Mouse (Mus musculus) liver, postnatal 0 days (tissue): ENCODE data around the gene Zbtb1. TPM values are rescaled to one million over a fixed set of nuclear protein-coding genes. Genes with fewer than 3 reads are reported as not detected.

Experiments used
- ATAC-seq: fragments of 200-750 bp; cut with Nextera tagmentation; 2 replicates; pipeline ENCODE4 v1.8.0; 2017; ENCODE audit warnings: mild to moderate bottlenecking, moderate library complexity
- DNase-seq: peaks from one replicate; pipeline ENCODE4 v3.0.0-alpha.2; 2016
- H3K27ac ChIP-seq: fragments of 300-500 bp; sonication (generic); 2 replicates; pipeline ENCODE4 v1.5.1; 2014; ENCODE audit warnings: antibody characterized with exemption, moderate library complexity, mild to moderate bottlenecking, low read depth
- H3K27me3 ChIP-seq: fragments of 300-500 bp; sonication (generic); 2 replicates; pipeline ENCODE4 v1.6.1; 2014; ENCODE audit warnings: low read length, control low read depth, mixed read lengths; ENCODE audit not compliant: insufficient read depth
- H3K36me3 ChIP-seq: fragments of 300-500 bp; sonication (generic); replicated peaks from 2 replicates; pipeline ENCODE4 v1.6.1; 2014; ENCODE audit warnings: mild to moderate bottlenecking, control low read depth, low read length, moderate library complexity, mixed read lengths; ENCODE audit not compliant: insufficient read depth
- H3K4me1 ChIP-seq: fragments of 300-500 bp; sonication (generic); 2 replicates; pipeline ENCODE4 v1.6.1; 2014; ENCODE audit warnings: antibody characterized with exemption, mild to moderate bottlenecking, control low read depth; ENCODE audit not compliant: insufficient read depth
- H3K4me2 ChIP-seq: fragments of 300-500 bp; sonication (generic); 2 replicates; pipeline ENCODE4 v1.6.1; 2014; ENCODE audit warnings: low read depth, mild to moderate bottlenecking, low read length, moderate library complexity, mixed read lengths
- H3K4me3 ChIP-seq: fragments of 300-500 bp; sonication (generic); 2 replicates; pipeline ENCODE4 v1.5.1; 2014; ENCODE audit warnings: low read depth, low read length
- H3K9ac ChIP-seq: fragments of 300-500 bp; sonication (generic); replicated peaks from 2 replicates; pipeline ENCODE4 v1.6.1; 2014; ENCODE audit warnings: mild to moderate bottlenecking, moderate library complexity
- H3K9me3 ChIP-seq: fragments of 300-500 bp; sonication (generic); 2 replicates; pipeline ENCODE4 v1.6.1; 2016; ENCODE audit warnings: mild to moderate bottlenecking, control low read depth, low read length, mixed read lengths
- CTCF ChIP-seq: sonication (generic); IDR thresholded peaks from 2 replicates; pipeline ENCODE4 v1.5.1; 2016; ENCODE audit warnings: antibody characterized with exemption, low read depth
- EP300 ChIP-seq: IDR thresholded peaks from 2 replicates; pipeline ENCODE4 v1.6.1; 2016; ENCODE audit warnings: antibody characterized with exemption, low read depth, mild to moderate bottlenecking
- WGBS: fragments of 180-500 bp; shearing (Covaris S2); extraction: QIAGEN DNeasy Blood & Tissue Kit; methylation state at CpG from one replicate; pipeline ENCODE4 v1.1.7; 2014; ENCODE audit not compliant: insufficient replicate concordance; 5-methylcytosine and 5-hydroxymethylcytosine counted together
- polyA plus RNA-seq: library from polyadenylated mRNA; unstranded; fragments of >200 nt; fragmentation: Nextera tagmentation; extraction: Ambion mirVana; gene quantifications from 2 replicates; pipeline ENCODE4 v1.2.1, GENCODE M21; 2015

The Zbtb1 gene
- polyA plus RNA-seq = 2.4 and 2.6 TPM in 2 replicates

DNA sequence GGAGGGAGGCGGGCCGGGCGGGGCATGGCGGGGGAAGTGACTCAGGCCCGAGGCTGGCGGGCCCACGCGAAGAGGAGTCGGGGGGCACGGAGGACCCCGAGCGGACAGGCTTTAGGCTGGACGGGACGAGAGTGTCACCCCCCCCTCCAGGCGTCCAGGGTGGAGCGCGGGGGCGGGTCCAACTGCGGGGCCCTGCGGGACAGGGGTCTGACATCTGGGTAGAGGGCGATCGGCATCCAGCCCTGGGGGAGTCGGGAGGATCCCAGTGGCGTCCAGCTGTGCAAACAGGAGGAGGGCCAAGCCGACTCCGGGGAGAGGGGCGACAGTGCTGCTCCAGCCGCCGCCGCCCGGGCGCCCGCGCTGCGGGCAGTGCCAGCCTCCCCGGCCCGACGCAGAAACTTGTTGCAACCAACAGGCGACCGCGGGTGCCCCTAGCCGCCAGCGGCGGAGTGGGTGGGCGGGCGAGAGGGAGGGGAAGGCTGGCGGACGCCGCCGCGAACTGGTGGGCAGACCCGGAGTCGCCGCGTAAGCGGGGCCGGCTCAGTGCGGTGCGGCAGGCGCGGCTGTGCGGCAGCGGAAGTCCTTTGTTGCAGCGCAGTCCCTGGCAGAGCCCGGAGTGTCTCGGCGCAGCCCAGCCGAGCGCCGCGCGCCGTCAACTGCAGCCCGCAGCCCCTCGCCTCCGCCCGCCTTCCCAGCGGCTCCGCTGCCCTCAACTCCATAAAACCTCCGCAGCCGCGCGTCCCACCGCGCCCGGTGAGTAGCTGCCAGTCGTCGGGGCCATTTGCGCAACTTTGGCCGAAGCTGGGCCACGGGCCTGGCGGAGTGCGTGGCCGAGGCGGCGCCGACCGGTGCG is at the start of gene Zbtb1:
Zbtb1 (plus strand) TSS at position 289 of the 853 bp plus-strand sequence.
- Histone ChIP-seq H3K4me1 (peaks cover 32% of the 10 kb centered on the region), H3K27ac (peak within 1 kb of the TSS; percentile 100)
- WGBS = under 1% methylated on average over 78 of the region's 99 CpGs

DNA sequence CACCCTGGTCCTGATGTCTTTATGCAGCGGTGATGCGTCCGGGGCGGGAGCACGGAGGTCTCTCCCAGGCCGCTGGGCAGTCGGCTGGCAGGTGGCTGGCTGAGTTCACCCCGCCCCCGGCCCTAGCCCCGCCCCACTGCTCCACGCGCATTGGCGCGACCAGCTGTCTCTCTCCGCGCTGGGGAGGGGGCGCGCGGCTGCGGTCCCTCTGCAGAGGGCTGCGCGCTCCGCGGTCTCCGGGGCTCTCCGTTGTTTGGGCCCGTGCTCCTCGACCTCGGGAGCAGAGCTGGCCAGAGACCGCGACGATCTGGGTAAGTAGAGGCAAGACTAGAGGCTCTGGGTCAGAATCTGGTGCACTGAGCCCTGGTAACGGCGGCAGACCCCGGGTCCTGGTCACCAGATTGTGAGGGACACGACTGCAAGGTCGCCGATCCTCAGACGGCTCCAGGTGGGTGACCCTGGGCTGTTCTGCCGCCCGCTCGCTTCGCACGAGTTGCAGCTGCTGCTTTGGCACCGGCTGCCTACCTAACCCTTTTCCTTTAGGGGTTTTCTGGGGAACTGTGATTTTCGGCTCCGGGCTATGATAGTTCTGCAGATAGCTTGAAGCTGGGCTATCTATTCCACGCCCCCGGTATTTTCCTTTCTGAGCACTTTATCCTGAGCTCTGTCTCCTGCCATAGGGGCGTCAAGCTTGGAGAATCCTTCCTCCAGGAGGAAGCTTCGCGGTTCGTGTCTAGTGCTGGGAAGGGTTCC is 45.2 kb upstream of the Zbtb1 start, which contains the start of gene Akap5:
Akap5 (plus strand) TSS at position 213 of the 753 bp plus-strand sequence.
- TF ChIP-seq CTCF = no peak
- TF ChIP-seq EP300 = no peak
- H3K27ac ChIP-seq = no peak within 1 kb of the TSS
- peaks cover 8% of the 10 kb centered on the region for H3K4me1 ChIP-seq
- H3K9ac ChIP-seq = peak within 1 kb of the TSS; percentile 43; the same call in 1 of the 2 replicates
- H3K4me3 ChIP-seq = peak within 1 kb of the TSS; percentile 46
- DNase-seq (peak; percentile 64), ATAC-seq (peak; percentile 73)
- H3K4me2 ChIP-seq = peak within 1 kb of the TSS; percentile 79
- WGBS = 4% methylated on average over 53 of the region's 53 CpGs
- H3K27me3 ChIP-seq = no peaks in the 10 kb centered on the region
- peaks cover 22% of the 10 kb centered on the region for H3K36me3 ChIP-seq
- H3K9me3 ChIP-seq = no peaks in the 10 kb centered on the region

More for the DNA sequence above, at the start of gene Zbtb1:
- Histone ChIP-seq H3K9ac (peak within 1 kb of the TSS; percentile 98), H3K36me3 (no peaks in the 10 kb centered on the region), H3K4me3 (peak within 1 kb of the TSS; percentile 95), H3K4me2 (peak within 1 kb of the TSS; percentile 96), H3K9me3 (no peaks in the 10 kb centered on the region), H3K27me3 (no peaks in the 10 kb centered on the region)
- DNase-seq (peak; percentile 86), ATAC-seq (peak; percentile 44)
- no peak for TF ChIP-seq EP300
- TF ChIP-seq CTCF = 0 out of 2 replicates have a peak, but pooled peaks have one; percentile 12

GRCm38 (mm10) chr12:76326437-76327220 is 43.4 kb upstream of the Zbtb1 start:
- WGBS = 89% methylated on average over 23 of the region's 23 CpGs
- no peak overlapping the region for H3K4me2 ChIP-seq
- DNase-seq = no peak

GRCm38 (mm10) chr12:76328567-76329354 is 41.3 kb upstream of the Zbtb1 start:
- no peak for TF ChIP-seq EP300
- no peak for TF ChIP-seq CTCF
- H3K4me2 ChIP-seq = no peak overlapping the region
- peak overlapping the region; percentile 69 for H3K27ac ChIP-seq
- H3K9ac ChIP-seq = no peak overlapping the region
- ATAC-seq (no peak), DNase-seq (no peak)
- peaks cover 9% of the 10 kb centered on the region; the same call in 1 of the 2 replicates for H3K36me3 ChIP-seq
- H3K9me3 ChIP-seq = no peaks in the 10 kb centered on the region
- no peaks in the 10 kb centered on the region for H3K27me3 ChIP-seq
- H3K4me3 ChIP-seq = no peak overlapping the region
- WGBS = 73% methylated on average over 6 of the region's 6 CpGs
- peaks cover 8% of the 10 kb centered on the region for H3K4me1 ChIP-seq

More at GRCm38 (mm10) chr12:76326437-76327220, 43.4 kb upstream of the Zbtb1 start:
- ATAC-seq = no peak
- no peak overlapping the region for H3K27ac ChIP-seq
- H3K36me3 ChIP-seq = peaks cover 13% of the 10 kb centered on the region
- H3K9me3 ChIP-seq = no peaks in the 10 kb centered on the region
- TF ChIP-seq EP300 = no peak
- TF ChIP-seq CTCF = no peak
- no peaks in the 10 kb centered on the region for H3K27me3 ChIP-seq
- no peak overlapping the region for H3K4me3 ChIP-seq
- H3K4me1 ChIP-seq = peaks cover 8% of the 10 kb centered on the region
- no peak overlapping the region for H3K9ac ChIP-seq

- Histone ChIP-seq H3K36me3 (no peaks in the 10 kb centered on the region), H3K27me3 (no peaks in the 10 kb centered on the region), H3K4me1 (no peaks in the 10 kb centered on the region), H3K9ac (no peak overlapping the region), H3K27ac (no peak overlapping the region), H3K4me2 (no peak overlapping the region), H3K4me3 (no peak overlapping the region), H3K9me3 (no peaks in the 10 kb centered on the region)
- no peak for TF ChIP-seq CTCF
- TF ChIP-seq EP300 = no peak
- 62% methylated on average over 5 of the region's 5 CpGs for WGBS
- DNase-seq (no peak), ATAC-seq (no peak)
Observed at GRCm38 (mm10) chr12:76333688-76334087, 36.4 kb upstream of the Zbtb1 start.
